Mouse (Mus musculus): ENCODE results near the gene Ap4e1. TPM values are rescaled to one million over a fixed set of nuclear protein-coding genes. Genes with fewer than 3 reads are reported as not detected.

The Ap4e1 gene
- polyA plus RNA-seq, 1 experiment from 2014 or later: 8.7 TPM

Small RNA genes within 50 kb of the gene (microRNA-seq; reads per million reads assigned to microRNA genes)
- not detected for gene Gm24081

Other genes with a start within 250 kb of the Ap4e1 start
- gene Usp50, start 225.2 kb upstream of the Ap4e1 start, polyA plus RNA-seq (2014; fragmentation: Nextera tagmentation; extraction: Ambion mirVana): 3.0 and 3.4 TPM in 2 replicates
- gene Trpm7, start 132.5 kb upstream of the Ap4e1 start, polyA plus RNA-seq (2014; fragmentation: Nextera tagmentation; extraction: Ambion mirVana): 44.6 and 45.1 TPM in 2 replicates
- gene Sppl2a, start 75.5 kb upstream of the Ap4e1 start, polyA plus RNA-seq (2014; fragmentation: Nextera tagmentation; extraction: Ambion mirVana): 44.4 and 49.5 TPM in 2 replicates
- 39.9 and 45.5 TPM in 2 replicates for gene Blvra, start 61.9 kb downstream of the Ap4e1 start, polyA plus RNA-seq (2014; fragmentation: Nextera tagmentation; extraction: Ambion mirVana)
- gene Ncaph, start 125.2 kb downstream of the Ap4e1 start, polyA plus RNA-seq (2014; fragmentation: Nextera tagmentation; extraction: Ambion mirVana): 46.9 and 50.2 TPM in 2 replicates
- gene Itpripl1, start 134.7 kb downstream of the Ap4e1 start, polyA plus RNA-seq (2014; fragmentation: Nextera tagmentation; extraction: Ambion mirVana): 11.5 and 11.8 TPM in 2 replicates
- gene 1810024B03Rik, start 199.6 kb downstream of the Ap4e1 start, polyA plus RNA-seq (2014; fragmentation: Nextera tagmentation; extraction: Ambion mirVana): 1.4 and 1.8 TPM in 2 replicates
- 47.2 and 47.7 TPM in 2 replicates for gene Snrnp200, start 199.7 kb downstream of the Ap4e1 start, polyA plus RNA-seq (2014; fragmentation: Nextera tagmentation; extraction: Ambion mirVana)
- 55.6 and 61.7 TPM in 2 replicates for gene Ciao1, start 239.1 kb downstream of the Ap4e1 start, polyA plus RNA-seq (2014; fragmentation: Nextera tagmentation; extraction: Ambion mirVana)
- gene Tmem127, start 239.2 kb downstream of the Ap4e1 start, polyA plus RNA-seq (2014; fragmentation: Nextera tagmentation; extraction: Ambion mirVana): 17.1 and 17.7 TPM in 2 replicates